Mouse (Mus musculus): ENCODE measurements around the gene Capn13. TPM values are rescaled to one million over a fixed set of nuclear protein-coding genes. Genes with fewer than 3 reads are reported as not detected.

The Capn13 gene
- polyA plus RNA-seq, 1 experiment from 2014 or later, result 0.27 TPM

GRCm38 (mm10) chr17:73324732-73325131 is 75.9 kb downstream of the Capn13 start:
- Histone ChIP-seq H3K9me3 (ENCODE audit: control insufficient read depth, low read depth, low read length) (no peaks in the 10 kb centered on the region), H3K4me2 (replicated peaks; ENCODE audit: low read depth, low read length) (no peak overlapping the region), H3K9ac (replicated peaks; ENCODE audit: low read depth, low read length) (no peak overlapping the region), H3K4me1 (ENCODE audit: control insufficient read depth, insufficient read depth, low read length) (no peaks in the 10 kb centered on the region; the same call in 1 of the 2 replicates), H3K4me3 (ENCODE audit: low read depth, low read length) (no peak overlapping the region), H3K27ac (ENCODE audit: low read length) (no peak overlapping the region), H3K36me3 (ENCODE audit: control insufficient read depth, insufficient read depth, low read length) (no peaks in the 10 kb centered on the region), H3K27me3 (ENCODE audit: control insufficient read depth, insufficient read depth, low read length) (no peaks in the 10 kb centered on the region)
- WGBS, result 57% methylated on average over 6 of the region's 6 CpGs
- no peak for ATAC-seq (ENCODE audit: insufficient number of reproducible peaks, insufficient read depth, low FRiP score, low read depth)

- no peak overlapping the region for H3K4me2 ChIP-seq (replicated peaks; ENCODE audit: low read depth, low read length)
These were observed 76.7 kb downstream of the Capn13 start for GRCm38 (mm10) chr17:73323981-73324380.

GRCm38 (mm10) chr17:73314786-73315185 is 85.9 kb downstream of the Capn13 start:
- no peaks in the 10 kb centered on the region for H3K36me3 ChIP-seq (ENCODE audit: control insufficient read depth, insufficient read depth, low read length)
- no peak overlapping the region for H3K4me2 ChIP-seq (replicated peaks; ENCODE audit: low read depth, low read length)
- no peak overlapping the region for H3K27ac ChIP-seq (ENCODE audit: low read length)
- WGBS, result 91% methylated on average over 13 of the region's 13 CpGs
- no peak overlapping the region for H3K9ac ChIP-seq (replicated peaks; ENCODE audit: low read depth, low read length)
- no peaks in the 10 kb centered on the region for H3K27me3 ChIP-seq (ENCODE audit: control insufficient read depth, insufficient read depth, low read length)
- no peaks in the 10 kb centered on the region for H3K9me3 ChIP-seq (ENCODE audit: control insufficient read depth, low read depth, low read length)
- no peaks in the 10 kb centered on the region for H3K4me1 ChIP-seq (ENCODE audit: control insufficient read depth, insufficient read depth, low read length)
- H3K4me3 ChIP-seq (ENCODE audit: low read depth, low read length), result no peak overlapping the region
- no peak for ATAC-seq (ENCODE audit: insufficient number of reproducible peaks, insufficient read depth, low FRiP score, low read depth)

More at GRCm38 (mm10) chr17:73323981-73324380, 76.7 kb downstream of the Capn13 start:
- ATAC-seq (ENCODE audit: insufficient number of reproducible peaks, insufficient read depth, low FRiP score, low read depth), result no peak
- Histone ChIP-seq H3K36me3 (ENCODE audit: control insufficient read depth, insufficient read depth, low read length) (no peaks in the 10 kb centered on the region), H3K27me3 (ENCODE audit: control insufficient read depth, insufficient read depth, low read length) (no peaks in the 10 kb centered on the region), H3K4me1 (ENCODE audit: control insufficient read depth, insufficient read depth, low read length) (no peaks in the 10 kb centered on the region; the same call in 1 of the 2 replicates), H3K4me3 (ENCODE audit: low read depth, low read length) (no peak overlapping the region), H3K27ac (ENCODE audit: low read length) (no peak overlapping the region), H3K9ac (replicated peaks; ENCODE audit: low read depth, low read length) (no peak overlapping the region), H3K9me3 (ENCODE audit: control insufficient read depth, low read depth, low read length) (no peaks in the 10 kb centered on the region)
- WGBS, result 62% methylated on average over 3 of the region's 3 CpGs

GRCm38 (mm10) chr17:73311491-73311890 is 89.2 kb downstream of the Capn13 start:
- Histone ChIP-seq H3K9me3 (ENCODE audit: control insufficient read depth, low read depth, low read length) (no peaks in the 10 kb centered on the region), H3K27me3 (ENCODE audit: control insufficient read depth, insufficient read depth, low read length) (no peaks in the 10 kb centered on the region), H3K27ac (ENCODE audit: low read length) (no peak overlapping the region), H3K9ac (replicated peaks; ENCODE audit: low read depth, low read length) (no peak overlapping the region), H3K4me2 (replicated peaks; ENCODE audit: low read depth, low read length) (no peak overlapping the region), H3K4me1 (ENCODE audit: control insufficient read depth, insufficient read depth, low read length) (no peaks in the 10 kb centered on the region), H3K4me3 (ENCODE audit: low read depth, low read length) (no peak overlapping the region), H3K36me3 (ENCODE audit: control insufficient read depth, insufficient read depth, low read length) (no peaks in the 10 kb centered on the region)
- no peak for ATAC-seq (ENCODE audit: insufficient number of reproducible peaks, insufficient read depth, low FRiP score, low read depth)
- 93% methylated on average over 5 of the region's 5 CpGs for WGBS

- Histone ChIP-seq H3K27ac (ENCODE audit: low read length) (no peak overlapping the region), H3K9ac (replicated peaks; ENCODE audit: low read depth, low read length) (no peak overlapping the region), H3K9me3 (ENCODE audit: control insufficient read depth, low read depth, low read length) (no peaks in the 10 kb centered on the region), H3K4me2 (replicated peaks; ENCODE audit: low read depth, low read length) (no peak overlapping the region), H3K36me3 (ENCODE audit: control insufficient read depth, insufficient read depth, low read length) (no peaks in the 10 kb centered on the region), H3K27me3 (ENCODE audit: control insufficient read depth, insufficient read depth, low read length) (peaks cover 6% of the 10 kb centered on the region; the same call in 1 of the 2 replicates), H3K4me3 (ENCODE audit: low read depth, low read length) (no peak overlapping the region), H3K4me1 (ENCODE audit: control insufficient read depth, insufficient read depth, low read length) (no peaks in the 10 kb centered on the region)
- ATAC-seq (ENCODE audit: insufficient number of reproducible peaks, insufficient read depth, low FRiP score, low read depth), result no peak
- 66% methylated on average over 4 of the region's 4 CpGs for WGBS
These were observed 92.0 kb downstream of the Capn13 start for GRCm38 (mm10) chr17:73308691-73309090.

GRCm38 (mm10) chr17:73306626-73307025 is 94.0 kb downstream of the Capn13 start:
- no peak for ATAC-seq (ENCODE audit: insufficient number of reproducible peaks, insufficient read depth, low FRiP score, low read depth)
- no peak overlapping the region for H3K27ac ChIP-seq (ENCODE audit: low read length)
- peaks cover 6% of the 10 kb centered on the region; the same call in 1 of the 2 replicates for H3K27me3 ChIP-seq (ENCODE audit: control insufficient read depth, insufficient read depth, low read length)
- no peaks in the 10 kb centered on the region for H3K36me3 ChIP-seq (ENCODE audit: control insufficient read depth, insufficient read depth, low read length)
- H3K4me2 ChIP-seq (replicated peaks; ENCODE audit: low read depth, low read length), result no peak overlapping the region
- H3K4me1 ChIP-seq (ENCODE audit: control insufficient read depth, insufficient read depth, low read length), result no peaks in the 10 kb centered on the region
- WGBS, result 59% methylated on average over 7 of the region's 7 CpGs
- no peaks in the 10 kb centered on the region for H3K9me3 ChIP-seq (ENCODE audit: control insufficient read depth, low read depth, low read length)
- H3K9ac ChIP-seq (replicated peaks; ENCODE audit: low read depth, low read length), result no peak overlapping the region
- H3K4me3 ChIP-seq (ENCODE audit: low read depth, low read length), result no peak overlapping the region

- Histone ChIP-seq H3K9me3 (ENCODE audit: control insufficient read depth, low read depth, low read length) (no peaks in the 10 kb centered on the region), H3K4me1 (ENCODE audit: control insufficient read depth, insufficient read depth, low read length) (no peaks in the 10 kb centered on the region), H3K4me3 (ENCODE audit: low read depth, low read length) (no peak overlapping the region), H3K27ac (ENCODE audit: low read length) (no peak overlapping the region), H3K4me2 (replicated peaks; ENCODE audit: low read depth, low read length) (no peak overlapping the region), H3K36me3 (ENCODE audit: control insufficient read depth, insufficient read depth, low read length) (no peaks in the 10 kb centered on the region), H3K9ac (replicated peaks; ENCODE audit: low read depth, low read length) (no peak overlapping the region), H3K27me3 (ENCODE audit: control insufficient read depth, insufficient read depth, low read length) (peaks cover 6% of the 10 kb centered on the region; the same call in 1 of the 2 replicates)
- 56% methylated on average over 9 of the region's 9 CpGs for WGBS
- ATAC-seq (ENCODE audit: insufficient number of reproducible peaks, insufficient read depth, low FRiP score, low read depth), result no peak
These were observed 95.0 kb downstream of the Capn13 start for GRCm38 (mm10) chr17:73305622-73306021.

- ATAC-seq (ENCODE audit: insufficient number of reproducible peaks, insufficient read depth, low FRiP score, low read depth), result no peak
- H3K9me3 ChIP-seq (ENCODE audit: control insufficient read depth, low read depth, low read length), result no peaks in the 10 kb centered on the region
- H3K4me2 ChIP-seq (replicated peaks; ENCODE audit: low read depth, low read length), result no peak overlapping the region
- H3K4me3 ChIP-seq (ENCODE audit: low read depth, low read length), result no peak overlapping the region
- WGBS, result 50% methylated on average over 19 of the region's 19 CpGs
- no peak overlapping the region for H3K9ac ChIP-seq (replicated peaks; ENCODE audit: low read depth, low read length)
- no peaks in the 10 kb centered on the region for H3K4me1 ChIP-seq (ENCODE audit: control insufficient read depth, insufficient read depth, low read length)
- no peak overlapping the region for H3K27ac ChIP-seq (ENCODE audit: low read length)
- H3K36me3 ChIP-seq (ENCODE audit: control insufficient read depth, insufficient read depth, low read length), result no peaks in the 10 kb centered on the region
- peaks cover 6% of the 10 kb centered on the region; the same call in 1 of the 2 replicates for H3K27me3 ChIP-seq (ENCODE audit: control insufficient read depth, insufficient read depth, low read length)
These were observed 96.4 kb downstream of the Capn13 start for GRCm38 (mm10) chr17:73304086-73304812.

Data from stomach, embryonic 14.5 days (tissue).